Mouse (Mus musculus) CH12.LX (cell line): Measurements from ENCODE around the gene Dct. TPM values are rescaled to one million over a fixed set of nuclear protein-coding genes. Genes with fewer than 3 reads are reported as not detected.

Experiments used
- DNase-seq: peaks from one replicate; pipeline ENCODE4 v3.0.0-alpha.2; 2013; ENCODE audit errors: extremely low read depth
- H3K27ac ChIP-seq: 2 replicates; pipeline ENCODE4 v1.5.1; 2012; ENCODE audit warnings: low read depth, mild to moderate bottlenecking, control low read depth, moderate library complexity; ENCODE audit not compliant: insufficient read depth
- H3K27me3 ChIP-seq: replicated peaks from 2 replicates; pipeline ENCODE3; 2012; ENCODE audit warnings: inconsistent platforms
- H3K36me3 ChIP-seq, 2 experiments: replicated peaks in 1 of 2; 2 replicates each; pipeline versions ENCODE3 to v1.6.1; 2012; ENCODE audit warnings: inconsistent platforms in 1 of 2, low read length in 1 of 2, mild to moderate bottlenecking in 1 of 2, mixed read lengths in 1 of 2, moderate library complexity in 1 of 2; ENCODE audit not compliant: control insufficient read depth in 1 of 2, insufficient read depth in 1 of 2
- H3K4me1 ChIP-seq, 2 experiments: 2 replicates each; pipeline ENCODE4 v1.6.1; 2012; ENCODE audit warnings: inconsistent platforms in 1 of 2, moderate library complexity in 1 of 2; ENCODE audit not compliant: insufficient read depth in 2 of 2, control insufficient read depth in 1 of 2
- H3K4me2 ChIP-seq: 2 replicates; pipeline ENCODE4 v1.6.1; 2012; ENCODE audit warnings: low read depth, mild to moderate bottlenecking, control low read depth; ENCODE audit not compliant: poor library complexity, insufficient read depth, severe bottlenecking
- H3K4me3 ChIP-seq, 3 experiments: fragments of 150-350 bp in 1 of 3; sonication (generic) in 1 of 3; replicated peaks in 1 of 3; 2 replicates each; pipeline versions ENCODE3 to v1.5.1; 2011 to 2012; ENCODE audit warnings: low read depth in 2 of 3, low read length in 2 of 3, mild to moderate bottlenecking in 2 of 3, moderate library complexity in 2 of 3, control low read depth in 1 of 3, improper control_type of control experiment in 1 of 3, inconsistent platforms in 1 of 3, mixed read lengths in 1 of 3; ENCODE audit not compliant: poor library complexity in 1 of 3
- H3K79me2 ChIP-seq: replicated peaks from 2 replicates; pipeline ENCODE4 v1.6.1; 2012; ENCODE audit warnings: mild to moderate bottlenecking, moderate library complexity; ENCODE audit not compliant: control insufficient read depth, poor library complexity, insufficient read depth, severe bottlenecking; ENCODE audit errors: extremely low read depth
- H3K9ac ChIP-seq: 2 replicates; pipeline ENCODE4 v1.6.1; 2012; ENCODE audit warnings: low read depth, mild to moderate bottlenecking, control low read depth, moderate library complexity; ENCODE audit not compliant: insufficient read depth
- H3K9me3 ChIP-seq: replicated peaks from 2 replicates; pipeline ENCODE3; 2012; ENCODE audit warnings: low read length, inconsistent platforms, mixed read lengths
- BHLHE40 ChIP-seq: IDR thresholded peaks from 2 replicates; pipeline ENCODE4 v1.6.1; 2011; ENCODE audit warnings: mild to moderate bottlenecking, low read depth, low read length, improper control_type of control experiment
- CHD1 ChIP-seq: IDR thresholded peaks from 2 replicates; pipeline ENCODE4 v1.6.1; 2012; ENCODE audit warnings: low read depth, low read length, improper control_type of control experiment, inconsistent platforms
- CHD2 ChIP-seq: IDR thresholded peaks from 2 replicates; pipeline ENCODE4 v1.6.1; 2011; ENCODE audit warnings: low read length, improper control_type of control experiment
- EP300 ChIP-seq: IDR thresholded peaks from 2 replicates; pipeline ENCODE4 v1.6.1; 2011; ENCODE audit warnings: low read length, improper control_type of control experiment
- ETS1 ChIP-seq: conservative IDR thresholded peaks from 2 replicates; pipeline ENCODE4 v1.6.1; 2012; ENCODE audit warnings: low read depth, mild to moderate bottlenecking, inconsistent platforms, low read length, improper control_type of control experiment, moderate library complexity
- GABPA ChIP-seq: IDR thresholded peaks from 2 replicates; pipeline ENCODE4 v1.6.1; 2012; ENCODE audit warnings: low read depth, low read length, improper control_type of control experiment, inconsistent platforms; ENCODE audit not compliant: insufficient replicate concordance
- HCFC1 ChIP-seq: IDR thresholded peaks from 2 replicates; pipeline ENCODE4 v1.6.1; 2012; ENCODE audit warnings: low read depth, mild to moderate bottlenecking, inconsistent platforms, low read length, improper control_type of control experiment
- IRF4 ChIP-seq: IDR thresholded peaks from 2 replicates; pipeline ENCODE4 v1.6.1; 2014; ENCODE audit warnings: low read depth, mild to moderate bottlenecking, inconsistent platforms, low read length, improper control_type of control experiment
- JUN ChIP-seq: IDR thresholded peaks from 2 replicates; pipeline ENCODE4 v1.6.1; 2011; ENCODE audit warnings: low read depth, mild to moderate bottlenecking, low read length, improper control_type of control experiment, moderate library complexity; ENCODE audit not compliant: insufficient read depth
- JUND ChIP-seq: conservative IDR thresholded peaks from 2 replicates; pipeline ENCODE4 v1.6.1; 2011; ENCODE audit warnings: low read depth, low read length, improper control_type of control experiment
- KAT2A ChIP-seq: IDR thresholded peaks from 2 replicates; pipeline ENCODE4 v1.6.1; 2012; ENCODE audit warnings: low read length, improper control_type of control experiment, inconsistent platforms; ENCODE audit not compliant: insufficient replicate concordance
- MAFK ChIP-seq: IDR thresholded peaks from 2 replicates; pipeline ENCODE4 v1.6.1; 2011; ENCODE audit warnings: low read length, improper control_type of control experiment; ENCODE audit not compliant: insufficient replicate concordance
- MAZ ChIP-seq: IDR thresholded peaks from 2 replicates; pipeline ENCODE4 v1.6.1; 2012; ENCODE audit warnings: low read depth, mild to moderate bottlenecking, inconsistent platforms, low read length, improper control_type of control experiment, moderate library complexity
- MEF2A ChIP-seq: IDR thresholded peaks from 2 replicates; pipeline ENCODE4 v1.6.1; 2014; ENCODE audit warnings: low read depth, mild to moderate bottlenecking, inconsistent platforms, low read length, improper control_type of control experiment, borderline replicate concordance
- MXI1 ChIP-seq: IDR thresholded peaks from 2 replicates; pipeline ENCODE4 v1.6.1; 2011; ENCODE audit warnings: mild to moderate bottlenecking, low read depth, low read length, improper control_type of control experiment
- MYC ChIP-seq: IDR thresholded peaks from 2 replicates; pipeline ENCODE4 v1.6.1; 2011; ENCODE audit warnings: low read depth, mild to moderate bottlenecking, improper control_type of control experiment, low read length
- NELFE ChIP-seq: IDR thresholded peaks from 2 replicates; pipeline ENCODE4 v1.6.1; 2011; ENCODE audit warnings: low read depth, low read length, improper control_type of control experiment
- NRF1 ChIP-seq: IDR thresholded peaks from 2 replicates; pipeline ENCODE4 v1.6.1; 2014; ENCODE audit warnings: low read depth, mild to moderate bottlenecking, inconsistent platforms, low read length, improper control_type of control experiment, moderate library complexity
- POLR2A ChIP-seq: IDR thresholded peaks from 2 replicates; pipeline ENCODE4 v1.6.1; 2011; ENCODE audit warnings: low read depth, mild to moderate bottlenecking, improper control_type of control experiment, low read length
- POLR2AphosphoS2 ChIP-seq: IDR thresholded peaks from 2 replicates; pipeline ENCODE4 v1.6.1; 2011; ENCODE audit warnings: low read depth, low read length, improper control_type of control experiment
- SIN3A ChIP-seq: IDR thresholded peaks from 2 replicates; pipeline ENCODE4 v1.6.1; 2012; ENCODE audit warnings: low read length, improper control_type of control experiment, inconsistent platforms
- TBP ChIP-seq: conservative IDR thresholded peaks from 2 replicates; pipeline ENCODE4 v1.6.1; 2011; ENCODE audit warnings: low read depth, low read length, improper control_type of control experiment
- TCF12 ChIP-seq: IDR thresholded peaks from 2 replicates; pipeline ENCODE4 v1.6.1; 2014; ENCODE audit warnings: low read depth, mild to moderate bottlenecking, inconsistent platforms, low read length, improper control_type of control experiment
- UBTF ChIP-seq: IDR thresholded peaks from 2 replicates; pipeline ENCODE4 v1.6.1; 2012; ENCODE audit warnings: low read depth, mild to moderate bottlenecking, inconsistent platforms, low read length, improper control_type of control experiment, moderate library complexity
- ZC3H11A ChIP-seq: IDR thresholded peaks from 2 replicates; pipeline ENCODE4 v1.6.1; 2012; ENCODE audit warnings: low read depth, mild to moderate bottlenecking, inconsistent platforms, low read length, improper control_type of control experiment
- dilution Hi-C: fragments of 300-500 bp; cut with MboI; formaldehyde crosslinking; loops from 2 replicates; pipeline ENCODE4 v1.14.3; 2020; ENCODE audit warnings: low sequenced_read_pairs; ENCODE audit not compliant: extremely low pct_unique_long_range_greater_than_20kb, extremely low pct_ligation_motif_present
- in situ Hi-C: fragments of 300-500 bp; cut with MboI; formaldehyde crosslinking; loops from 3 replicates; pipeline ENCODE4 v1.14.3; 2019; ENCODE audit warnings: low sequenced_read_pairs, low pct_ligation_motif_present, low pct_unique_long_range_greater_than_20kb, mixed read lengths
- polyA plus RNA-seq: library from polyadenylated mRNA; unstranded; fragments of >175 nt; gene quantifications from 2 replicates; pipeline ENCODE4 v1.2.1, GENCODE M21; 2012; ENCODE audit warnings: low read depth; ENCODE audit not compliant: insufficient read length
- total RNA-seq, 2 experiments: library from RNA; depleted of rRNA; stranded (reverse); fragments of 300-350 nt in 1 of 2; fragments of >200 nt in 1 of 2; gene quantifications; 2 replicates each; pipeline ENCODE4 v1.2.3; 2012 to 2014

The Dct gene
- total and polyA plus RNA-seq, 3 experiments = 0.34 TPM; not detected in 2

- TF ChIP-seq HCFC1 (no peak), MAZ (no peak)
- no peaks in the 10 kb centered on the region for H3K36me3 ChIP-seq
- H3K27me3 ChIP-seq = peaks cover 69% of the 10 kb centered on the region
- H3K4me1 ChIP-seq = peaks cover 6 to 18% of the 10 kb centered on the region in 2 experiments
- H3K9ac ChIP-seq = no peak overlapping the region
- no peaks in the 10 kb centered on the region for H3K9me3 ChIP-seq
- dilution Hi-C loops (no loop called here), in situ Hi-C loops (no loop called here)
- no peak for DNase-seq
- H3K4me3 ChIP-seq = no peak overlapping the region
- H3K4me2 ChIP-seq = no peak overlapping the region
- no peak overlapping the region for H3K27ac ChIP-seq
- no peaks in the 10 kb centered on the region for H3K79me2 ChIP-seq
These were observed 1.1 kb downstream of the Dct start for GRCm38 (mm10) chr14:118050990-118051389.

- dilution Hi-C loops = no loop called here
- H3K36me3 ChIP-seq = no peaks in the 10 kb centered on the region
- no peak overlapping the region for H3K4me2 ChIP-seq
- H3K27me3 ChIP-seq = peaks cover 68% of the 10 kb centered on the region
- in situ Hi-C loops = no loop called here
- DNase-seq = no peak
- no peak overlapping the region for H3K4me3 ChIP-seq
- H3K27ac ChIP-seq = no peak overlapping the region
- no peaks in the 10 kb centered on the region for H3K9me3 ChIP-seq
- no peak for TF ChIP-seq EP300
- no peak for TF ChIP-seq MXI1
- TF ChIP-seq NELFE = no peak
- no peak for TF ChIP-seq CHD1
- no peak for TF ChIP-seq MAZ
- TF ChIP-seq GABPA = no peak
- TF ChIP-seq CHD2 = no peak
- TF ChIP-seq BHLHE40 = no peak
- TF ChIP-seq MAFK = no peak
- no peak overlapping the region for H3K9ac ChIP-seq
- no peaks in the 10 kb centered on the region for H3K79me2 ChIP-seq
- H3K4me1 ChIP-seq = peaks cover 6 to 18% of the 10 kb centered on the region in 2 experiments
These were observed 1.6 kb downstream of the Dct start for GRCm38 (mm10) chr14:118050431-118050830.

DNA sequence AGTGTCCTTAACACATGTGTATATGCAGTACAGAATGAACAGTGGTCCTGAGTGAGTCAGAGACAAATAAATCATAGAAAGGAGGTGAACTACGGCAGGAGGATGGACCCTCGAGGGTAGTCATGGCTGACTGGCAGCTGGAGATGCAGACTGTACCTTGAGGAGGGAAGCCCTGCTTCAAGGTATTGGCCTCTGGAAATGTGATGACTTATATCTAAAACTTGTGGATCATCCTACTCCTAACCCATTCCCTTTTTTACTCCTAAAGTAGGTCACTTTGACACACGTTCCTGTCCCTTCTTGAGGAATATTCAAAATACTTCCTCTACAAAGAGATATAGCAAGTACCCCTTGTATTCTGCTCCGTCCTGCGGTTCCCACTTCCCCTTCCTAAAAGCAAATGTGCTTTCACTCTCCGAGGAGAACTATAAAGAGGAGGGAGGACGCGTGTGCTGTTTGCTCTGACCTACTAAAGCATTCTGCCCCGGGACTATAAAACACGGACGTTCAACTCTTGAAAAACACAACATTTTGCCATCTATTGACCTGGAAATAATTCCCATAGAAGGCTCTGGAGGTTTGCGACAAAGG is 2.3 kb downstream of the Dct start:
- no peaks in the 10 kb centered on the region for H3K36me3 ChIP-seq
- H3K27ac ChIP-seq = no peak overlapping the region
- DNase-seq = peak; percentile 78
- H3K27me3 ChIP-seq = peaks cover 64% of the 10 kb centered on the region
- H3K4me3 ChIP-seq = peak overlapping the region in 1 of 3 experiments; percentile 39
- H3K9ac ChIP-seq = no peak overlapping the region
- dilution Hi-C loops = no loop called here
- peak overlapping the region; percentile 91 for H3K4me2 ChIP-seq
- peaks cover 6 to 18% of the 10 kb centered on the region in 2 experiments for H3K4me1 ChIP-seq
- H3K79me2 ChIP-seq = no peaks in the 10 kb centered on the region
- in situ Hi-C loops = no loop called here
- H3K9me3 ChIP-seq = no peaks in the 10 kb centered on the region
- TF ChIP-seq EP300 (peak; percentile 94), NELFE (no peak), JUND (peak; percentile 61; the same call in 1 of the 2 replicates), NRF1 (no peak), BHLHE40 (peak; percentile 84), SIN3A (0 out of 2 replicates have a peak, but pooled peaks have one; percentile 25), IRF4 (peak; percentile 95), POLR2A (no peak), TBP (no peak), TCF12 (peak; percentile 63; the same call in 1 of the 2 replicates), UBTF (no peak), KAT2A (no peak), JUN (no peak), MEF2A (peak; percentile 65; the same call in 1 of the 2 replicates), ZC3H11A (no peak), ETS1 (peak; percentile 59), MYC (peak; percentile 69), MAFK (peak; percentile 79), CHD1 (no peak), HCFC1 (no peak), POLR2AphosphoS2 (no peak)
